Mouse (Mus musculus): ENCODE data around the gene Hist1h3d. TPM values are rescaled to one million over a fixed set of nuclear protein-coding genes. Genes with fewer than 3 reads are reported as not detected.
"Not testable (repeated sequence)": the region's sequence is repeated elsewhere in the genome, so short reads cannot be mapped to it uniquely, and the experiment has no call there.

The Hist1h3d gene
- polyA plus RNA-seq, 1 experiment from 2014 or later: 4.6 TPM

DNA sequence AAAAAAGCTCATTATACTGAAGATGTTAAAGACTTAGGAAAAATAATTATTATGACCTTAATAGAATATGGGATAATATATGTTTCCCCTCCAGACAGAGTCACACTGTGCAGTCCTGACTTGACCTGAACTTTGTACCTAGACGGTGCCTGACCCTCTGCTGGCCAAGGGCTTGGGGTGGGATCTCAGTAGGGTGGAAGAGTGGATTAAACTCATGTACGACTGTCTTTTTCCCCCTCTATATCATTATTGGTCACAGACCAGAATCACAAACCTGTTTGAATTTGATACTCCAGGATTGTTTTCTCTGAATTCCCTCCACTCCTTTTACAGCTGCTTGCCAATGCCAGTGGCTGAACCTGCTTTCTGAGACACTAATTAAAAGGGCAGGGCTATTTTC, 14.9 kb upstream of the Hist1h3d start:
- H3K4me2 ChIP-seq; H3K36me3 ChIP-seq (ENCODE audit: control insufficient read depth, insufficient read depth, low read length); H3K27ac ChIP-seq (ENCODE audit: low read depth, low read length); H3K27me3 ChIP-seq (ENCODE audit: control insufficient read depth, insufficient read depth, low read length); H3K9me3 ChIP-seq (replicated peaks; ENCODE audit: control insufficient read depth, low read length); H3K4me1 ChIP-seq (ENCODE audit: control insufficient read depth, insufficient read depth, low read length); H3K9ac ChIP-seq (ENCODE audit: low read depth, low read length); ATAC-seq (replicated peaks; ENCODE audit: insufficient number of reproducible peaks, low FRiP score, low TSS enrichment); H3K4me3 ChIP-seq (ENCODE audit: low read depth, low read length): not testable (repeated sequence)
- 33% methylated on average over 2 of the region's 2 CpGs for WGBS (ENCODE audit: insufficient replicate concordance)

DNA sequence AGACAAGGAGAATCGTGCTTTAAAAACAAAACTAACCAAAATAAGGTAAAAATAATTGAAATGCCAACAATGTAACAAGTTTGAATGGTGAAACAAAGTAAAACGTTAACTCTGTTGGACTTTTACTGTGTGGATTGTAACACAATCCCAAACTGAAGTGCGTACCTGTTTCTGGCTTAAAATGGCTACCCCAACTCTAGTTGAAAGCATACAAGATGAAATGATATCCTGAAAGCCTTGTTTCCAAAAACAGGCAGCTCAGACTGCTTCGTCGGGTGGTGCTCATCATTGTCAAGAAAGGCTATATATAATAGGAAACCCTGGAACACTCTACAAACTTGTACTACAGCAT, 14.1 kb upstream of the Hist1h3d start:
- WGBS (ENCODE audit: insufficient replicate concordance): 0% methylated on average over 2 of the region's 5 CpGs
- peak overlapping the region; percentile 43; the same call in 1 of the 2 replicates for H3K9ac ChIP-seq (ENCODE audit: low read depth, low read length)
- H3K27ac ChIP-seq (ENCODE audit: low read depth, low read length): peak overlapping the region; percentile 97
- ATAC-seq (replicated peaks; ENCODE audit: insufficient number of reproducible peaks, low FRiP score, low TSS enrichment); H3K27me3 ChIP-seq (ENCODE audit: control insufficient read depth, insufficient read depth, low read length); H3K4me1 ChIP-seq (ENCODE audit: control insufficient read depth, insufficient read depth, low read length); H3K36me3 ChIP-seq (ENCODE audit: control insufficient read depth, insufficient read depth, low read length); H3K9me3 ChIP-seq (replicated peaks; ENCODE audit: control insufficient read depth, low read length): not testable (repeated sequence)
- H3K4me3 ChIP-seq (ENCODE audit: low read depth, low read length): peak overlapping the region; percentile 42
- peak overlapping the region; percentile 79 for H3K4me2 ChIP-seq

DNA sequence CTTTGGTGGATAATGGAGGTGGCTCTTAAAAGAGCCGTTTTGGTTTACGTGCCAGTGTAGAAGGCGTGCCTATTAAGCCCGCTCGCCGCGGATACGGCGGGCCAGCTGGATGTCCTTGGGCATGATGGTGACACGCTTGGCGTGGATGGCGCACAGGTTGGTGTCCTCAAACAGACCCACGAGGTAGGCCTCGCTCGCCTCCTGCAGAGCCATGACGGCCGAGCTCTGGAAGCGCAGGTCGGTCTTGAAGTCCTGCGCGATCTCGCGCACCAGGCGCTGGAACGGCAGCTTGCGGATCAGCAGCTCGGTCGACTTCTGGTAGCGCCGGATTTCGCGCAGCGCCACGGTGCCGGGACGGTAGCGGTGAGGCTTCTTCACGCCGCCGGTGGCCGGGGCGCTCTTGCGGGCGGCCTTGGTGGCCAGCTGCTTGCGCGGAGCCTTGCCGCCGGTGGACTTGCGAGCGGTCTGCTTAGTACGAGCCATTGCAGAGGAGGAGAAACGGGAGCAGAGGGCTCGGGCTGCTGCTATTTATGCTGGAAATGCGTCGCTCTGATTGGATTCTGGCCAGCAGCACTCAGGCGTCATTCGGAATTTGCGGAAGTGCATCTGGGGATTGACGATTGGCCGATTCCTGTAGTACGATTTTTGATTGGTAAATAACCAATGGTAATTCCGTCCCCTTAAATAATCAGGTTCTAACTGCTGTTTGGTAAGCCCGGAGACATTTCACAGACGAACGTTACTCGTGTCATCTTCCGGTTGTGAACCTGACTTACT, 13.5 kb upstream of the Hist1h3d start, which contains the start of gene Hist1h3e:
Gene Hist1h3e, minus strand, starts transcription at position 487 of the 777 bp plus-strand sequence.
- under 1% methylated on average over 53 of the region's 67 CpGs for whole genome bisulfite sequencing (ENCODE audit: insufficient replicate concordance)
- not testable (repeated sequence) for H3K9me3 ChIP-seq (replicated peaks; ENCODE audit: control insufficient read depth, low read length); H3K27me3 ChIP-seq (ENCODE audit: control insufficient read depth, insufficient read depth, low read length); H3K4me1 ChIP-seq (ENCODE audit: control insufficient read depth, insufficient read depth, low read length); H3K36me3 ChIP-seq (ENCODE audit: control insufficient read depth, insufficient read depth, low read length)
- Histone ChIP-seq H3K4me3 (ENCODE audit: low read depth, low read length) (peak within 1 kb of the TSS; percentile 42), H3K9ac (ENCODE audit: low read depth, low read length) (peak within 1 kb of the TSS; percentile 77), H3K4me2 (peak within 1 kb of the TSS; percentile 79), H3K27ac (ENCODE audit: low read depth, low read length) (peak within 1 kb of the TSS; percentile 97)
- peak; percentile 88 for ATAC-seq (replicated peaks; ENCODE audit: insufficient number of reproducible peaks, low FRiP score, low TSS enrichment)

DNA sequence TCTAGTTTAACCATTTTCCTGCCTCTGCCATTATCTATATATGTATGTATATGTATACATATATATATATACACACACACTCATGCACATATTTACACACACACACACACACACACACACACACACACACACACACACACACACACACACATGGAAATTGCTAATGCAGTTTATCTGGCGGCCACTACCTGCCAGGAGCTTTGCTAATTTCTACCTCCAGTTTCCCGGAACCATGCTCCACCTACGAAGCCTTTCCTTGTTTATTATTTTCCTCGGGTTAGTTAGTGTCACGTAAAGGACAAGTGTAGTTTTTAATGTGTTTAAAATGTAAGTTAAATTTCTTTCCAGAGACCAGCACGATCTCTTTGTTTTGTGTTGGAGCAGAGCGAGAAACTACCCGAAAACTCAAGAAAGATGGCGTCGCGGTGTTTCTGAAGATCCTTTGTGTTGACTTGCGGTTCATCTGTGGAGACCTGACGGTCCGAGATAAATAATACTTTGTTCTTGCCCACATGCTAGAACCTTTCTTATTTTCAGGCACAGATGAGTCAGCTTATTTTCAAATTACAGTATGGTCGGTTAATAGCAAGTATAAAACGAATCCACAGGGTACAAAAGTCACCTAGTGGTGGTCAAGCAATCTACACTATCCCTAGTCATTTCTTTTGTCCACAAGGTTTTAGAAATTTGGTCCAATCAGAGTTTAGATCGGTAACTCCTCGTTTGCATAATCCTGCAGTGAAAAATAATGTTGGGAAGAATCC, 12.7 kb upstream of the Hist1h3d start:
- Histone ChIP-seq H3K4me2 (peak overlapping the region; percentile 79), H3K9ac (ENCODE audit: low read depth, low read length) (peak overlapping the region; percentile 77), H3K27ac (ENCODE audit: low read depth, low read length) (peak overlapping the region; percentile 97), H3K9me3 (replicated peaks; ENCODE audit: control insufficient read depth, low read length) (no peaks in the 10 kb centered on the region), H3K4me3 (ENCODE audit: low read depth, low read length) (peak overlapping the region; percentile 42), H3K4me1 (ENCODE audit: control insufficient read depth, insufficient read depth, low read length) (no peaks in the 10 kb centered on the region), H3K27me3 (ENCODE audit: control insufficient read depth, insufficient read depth, low read length) (no peaks in the 10 kb centered on the region), H3K36me3 (ENCODE audit: control insufficient read depth, insufficient read depth, low read length) (no peaks in the 10 kb centered on the region)
- ATAC-seq (replicated peaks; ENCODE audit: insufficient number of reproducible peaks, low FRiP score, low TSS enrichment): peak; percentile 55; the same call in 1 of the 2 replicates
- WGBS (ENCODE audit: insufficient replicate concordance): 3% methylated on average over 18 of the region's 18 CpGs

DNA sequence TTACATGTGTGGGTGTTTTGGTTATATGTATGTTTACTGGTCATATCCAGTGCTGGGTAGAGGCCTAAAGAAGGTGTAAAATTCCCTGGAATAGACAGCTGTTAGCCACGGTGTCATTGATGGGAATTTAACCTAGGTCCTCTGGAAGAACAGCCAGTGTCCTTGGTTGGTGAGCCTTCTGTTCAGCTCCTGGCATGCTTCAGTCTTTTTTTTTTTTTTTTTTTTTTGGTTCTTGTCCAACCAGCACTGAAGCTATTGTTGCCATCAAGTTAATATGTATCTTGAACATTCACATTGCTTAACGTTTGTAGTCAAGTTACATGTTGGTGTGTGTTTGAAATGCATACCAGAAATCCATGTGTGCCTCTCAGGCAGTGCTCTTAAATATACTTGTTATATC, 11.1 kb upstream of the Hist1h3d start:
- WGBS (ENCODE audit: insufficient replicate concordance): 76% methylated on average over 2 of the region's 2 CpGs
- no peak overlapping the region for H3K9ac ChIP-seq (ENCODE audit: low read depth, low read length)
- no peak overlapping the region for H3K27ac ChIP-seq (ENCODE audit: low read depth, low read length)

DNA sequence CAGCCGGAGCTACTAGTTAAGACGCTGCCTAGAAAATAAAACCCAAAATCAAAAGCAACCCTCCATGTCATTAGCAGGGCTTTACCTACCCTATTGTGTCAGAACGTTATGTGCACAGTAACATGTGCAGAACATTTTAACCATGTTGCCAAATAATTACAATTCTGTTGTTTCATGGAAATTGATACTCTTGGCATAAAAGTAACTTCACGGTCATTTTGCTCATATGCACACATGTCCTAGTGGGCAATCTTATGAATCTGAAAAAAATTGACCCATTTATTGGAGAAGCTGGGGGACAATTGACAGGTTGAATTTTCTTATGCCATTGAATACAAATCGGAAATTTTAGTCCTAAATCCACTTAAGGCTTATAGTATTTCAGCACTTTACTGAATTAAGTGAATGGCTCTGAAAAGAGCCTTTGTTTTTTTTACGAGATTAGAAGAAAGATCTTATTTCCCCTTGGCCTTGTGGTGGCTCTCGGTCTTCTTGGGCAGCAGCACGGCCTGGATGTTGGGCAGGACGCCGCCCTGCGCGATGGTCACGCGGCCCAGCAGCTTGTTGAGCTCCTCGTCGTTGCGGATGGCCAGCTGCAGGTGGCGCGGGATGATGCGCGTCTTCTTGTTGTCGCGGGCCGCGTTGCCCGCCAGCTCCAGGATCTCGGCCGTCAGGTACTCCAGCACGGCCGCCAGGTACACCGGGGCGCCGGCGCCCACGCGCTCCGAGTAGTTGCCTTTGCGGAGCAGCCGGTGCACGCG, 5.1 kb upstream of the Hist1h3d start:
- Histone ChIP-seq H3K4me3 (ENCODE audit: low read depth, low read length) (peak overlapping the region; percentile 51), H3K27ac (ENCODE audit: low read depth, low read length) (peak overlapping the region; percentile 96), H3K9ac (ENCODE audit: low read depth, low read length) (peak overlapping the region; percentile 62), H3K4me2 (peak overlapping the region; percentile 75)
- not testable (repeated sequence) for H3K27me3 ChIP-seq (ENCODE audit: control insufficient read depth, insufficient read depth, low read length); H3K4me1 ChIP-seq (ENCODE audit: control insufficient read depth, insufficient read depth, low read length); H3K36me3 ChIP-seq (ENCODE audit: control insufficient read depth, insufficient read depth, low read length); H3K9me3 ChIP-seq (replicated peaks; ENCODE audit: control insufficient read depth, low read length)
- 4% methylated on average over 23 of the region's 41 CpGs for WGBS (ENCODE audit: insufficient replicate concordance)
- ATAC-seq (replicated peaks; ENCODE audit: insufficient number of reproducible peaks, low FRiP score, low TSS enrichment): peak; percentile 5; the same call in 1 of the 2 replicates

More for the DNA sequence above, 11.1 kb upstream of the Hist1h3d start:
- Histone ChIP-seq H3K36me3 (ENCODE audit: control insufficient read depth, insufficient read depth, low read length) (no peaks in the 10 kb centered on the region), H3K27me3 (ENCODE audit: control insufficient read depth, insufficient read depth, low read length) (no peaks in the 10 kb centered on the region), H3K9me3 (replicated peaks; ENCODE audit: control insufficient read depth, low read length) (no peaks in the 10 kb centered on the region), H3K4me3 (ENCODE audit: low read depth, low read length) (no peak overlapping the region), H3K4me2 (no peak overlapping the region), H3K4me1 (ENCODE audit: control insufficient read depth, insufficient read depth, low read length) (no peaks in the 10 kb centered on the region)
- no peak for ATAC-seq (replicated peaks; ENCODE audit: insufficient number of reproducible peaks, low FRiP score, low TSS enrichment)

DNA sequence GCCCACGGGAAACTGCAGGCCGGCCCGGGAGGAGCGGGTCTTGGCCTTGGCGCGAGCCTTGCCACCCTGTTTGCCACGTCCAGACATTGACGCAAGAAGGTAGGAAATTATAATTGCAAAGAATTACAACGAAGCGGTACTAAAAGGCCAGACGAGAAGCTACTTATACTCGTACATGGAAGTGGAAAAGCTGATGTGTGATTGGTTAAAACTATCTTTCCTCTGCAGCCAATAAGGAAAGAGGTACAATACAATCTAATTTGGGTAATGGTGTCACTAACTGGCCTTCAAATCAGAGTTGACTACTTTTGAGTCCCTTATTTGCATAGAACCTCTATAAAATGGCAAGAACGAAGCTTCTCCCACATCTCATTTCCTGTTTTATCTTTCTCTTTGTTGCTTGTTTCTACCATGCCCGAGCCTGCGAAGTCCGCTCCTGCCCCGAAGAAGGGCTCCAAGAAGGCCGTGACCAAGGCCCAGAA, 4.5 kb upstream of the Hist1h3d start, which contains the start of the genes Hist1h2ae and Hist1h2bg:
Gene Hist1h2ae, minus strand, starts transcription at position 199 of the 482 bp plus-strand sequence.
Gene Hist1h2bg, plus strand, starts transcription at position 375 of the 482 bp plus-strand sequence.
- 0% methylated on average over 18 of the region's 18 CpGs for WGBS (ENCODE audit: insufficient replicate concordance)
- Histone ChIP-seq H3K36me3 (ENCODE audit: control insufficient read depth, insufficient read depth, low read length) (no peaks in the 10 kb centered on the region), H3K4me1 (ENCODE audit: control insufficient read depth, insufficient read depth, low read length) (peaks cover 5% of the 10 kb centered on the region; the same call in 1 of the 2 replicates), H3K27me3 (ENCODE audit: control insufficient read depth, insufficient read depth, low read length) (no peaks in the 10 kb centered on the region), H3K4me3 (ENCODE audit: low read depth, low read length) (peak within 1 kb of the TSS; percentile 51), H3K9ac (ENCODE audit: low read depth, low read length) (peak within 1 kb of the TSS; percentile 78), H3K9me3 (replicated peaks; ENCODE audit: control insufficient read depth, low read length) (no peaks in the 10 kb centered on the region), H3K27ac (ENCODE audit: low read depth, low read length) (peak within 1 kb of the TSS; percentile 96), H3K4me2 (peak within 1 kb of the TSS; percentile 75)
- ATAC-seq (replicated peaks; ENCODE audit: insufficient number of reproducible peaks, low FRiP score, low TSS enrichment): peak; percentile 85

Data from heart, embryonic 11.5 days (tissue).